Mouse (Mus musculus) liver, adult 2 months (tissue): ENCODE results near the gene Pgm3.

Source experiments
- CTCF ChIP-seq: fragments of 200-500 bp; IDR thresholded peaks from 2 replicates; pipeline ENCODE4 v1.5.1; 2011; ENCODE audit warnings: low read depth, low read length, control low read depth
- POLR2A ChIP-seq: fragments of 200-500 bp; IDR thresholded peaks from 2 replicates; pipeline ENCODE4 v1.6.1; 2011; ENCODE audit warnings: low read length, control low read depth; ENCODE audit not compliant: insufficient read depth; ENCODE audit errors: extremely low read depth

GRCm38 (mm10) chr9:86587019-86587795, 15.6 kb upstream of the Pgm3 start:
- TF ChIP-seq POLR2A (no peak), CTCF (no peak)
